Mouse (Mus musculus) kidney, postnatal 14 days (tissue): Measurements from ENCODE around the gene Tas2r106.

Experiments used
- DNase-seq: peaks from one replicate; pipeline ENCODE4 v3.0.0; 2022; ENCODE audit warnings: mixed read lengths

The Tas2r106 gene

DNA sequence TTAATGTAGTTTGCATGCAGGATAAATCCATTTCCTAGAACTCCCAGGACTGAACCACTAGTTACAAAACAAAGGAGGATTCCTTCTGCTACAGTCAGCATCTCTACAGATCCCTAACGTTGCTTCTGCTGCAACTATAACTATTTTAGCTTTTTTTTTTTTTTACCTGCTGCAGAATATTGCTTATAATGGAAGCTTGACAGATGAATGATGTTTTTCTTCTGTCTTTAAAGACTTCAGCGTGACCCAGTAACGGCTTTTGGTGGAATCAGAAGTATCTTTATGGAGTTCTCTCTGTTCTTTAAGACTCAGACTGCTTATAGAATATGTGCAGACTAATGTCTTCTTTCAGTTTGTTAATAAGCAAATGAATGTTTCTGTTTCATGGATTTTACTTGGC lies at the start of gene Tas2r106:
Tas2r106 (minus strand) TSS at position 101 of the 400 bp plus-strand sequence.
- no peak for DNase-seq

DNA sequence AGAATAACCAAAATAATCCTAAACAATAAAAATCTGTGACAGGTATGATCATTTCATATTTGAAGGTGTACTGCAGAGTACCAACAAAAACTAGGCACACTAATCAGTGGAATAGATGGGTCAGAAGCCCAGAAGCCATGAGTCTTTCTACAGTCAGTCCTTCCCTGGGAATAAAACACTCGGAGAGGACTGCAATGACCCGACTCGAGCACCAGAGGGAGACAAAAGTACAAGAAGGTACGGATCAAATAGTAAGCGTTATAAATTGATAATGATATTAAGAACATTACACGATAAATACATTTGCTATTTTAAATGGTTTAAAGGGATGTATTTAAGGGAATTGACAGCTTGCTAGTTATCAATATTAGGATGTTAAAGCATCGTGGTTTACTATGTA lies 34.1 kb upstream of the Tas2r106 start:
- no peak for DNase-seq

DNA sequence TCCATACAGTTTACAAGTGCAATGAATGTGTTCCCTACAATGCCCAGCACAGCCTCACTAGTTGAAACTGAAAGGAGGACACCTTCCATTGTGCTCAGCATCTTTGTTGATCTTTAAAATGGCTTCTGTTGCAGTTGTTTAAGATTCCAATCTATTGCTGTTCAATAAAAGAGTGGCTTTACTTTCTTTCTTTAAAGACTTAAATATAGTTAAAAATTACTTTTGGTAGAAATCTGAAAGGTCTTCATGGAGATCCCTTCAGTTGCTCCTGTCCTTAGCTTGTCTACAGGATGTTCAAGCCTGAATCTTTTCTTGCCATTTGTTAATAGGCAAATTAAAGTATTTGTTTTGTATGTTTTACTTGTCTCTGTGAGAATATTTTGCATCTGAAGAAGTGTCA lies 11.3 kb upstream of the Tas2r106 start, which contains the start of gene Tas2r114:
Tas2r114 (minus strand) TSS at position 101 of the 400 bp plus-strand sequence.
- DNase-seq = no peak

DNA sequence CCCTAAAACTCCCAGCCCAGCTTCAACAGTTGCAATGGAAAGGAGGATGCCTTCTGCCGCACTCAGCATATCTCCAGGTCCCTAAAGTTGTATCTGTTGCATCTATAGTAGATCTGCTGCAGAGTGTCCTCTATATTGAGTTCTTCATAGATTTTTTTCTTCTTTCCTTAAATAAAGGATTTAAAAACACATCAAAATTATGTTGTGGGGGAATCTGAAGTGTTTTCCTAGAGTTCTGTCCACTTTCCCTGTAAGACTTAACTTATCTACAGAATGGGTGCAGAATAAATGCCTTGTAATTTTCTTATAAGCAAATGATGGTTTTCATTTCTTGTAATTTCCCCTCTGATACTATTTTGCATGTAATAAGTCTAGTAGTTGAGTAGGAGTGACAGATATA lies 8.7 kb upstream of the Tas2r106 start, which contains the start of gene Tas2r105:
Tas2r105 (minus strand) TSS at position 101 of the 400 bp plus-strand sequence.
- no peak for DNase-seq

DNA sequence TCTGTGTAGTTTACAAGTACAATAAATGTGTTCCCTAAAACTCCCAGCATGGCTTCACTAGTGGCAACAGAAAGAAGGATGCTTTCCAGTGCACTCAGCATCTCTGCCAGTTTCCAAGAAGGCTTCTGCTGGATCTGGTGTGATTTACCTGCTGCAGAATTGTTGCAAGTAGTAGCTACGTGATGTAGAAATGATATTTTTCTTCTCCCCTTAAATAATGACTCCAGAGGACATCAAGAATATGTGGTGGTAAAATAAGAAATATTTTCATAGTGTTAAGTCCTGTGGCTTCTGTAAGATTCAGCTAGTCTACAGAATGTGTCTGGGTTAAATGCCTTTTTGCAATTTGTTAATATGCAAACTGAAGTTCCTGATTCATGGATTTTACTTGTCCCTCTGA lies 7.0 kb upstream of the Tas2r106 start, which contains the start of gene Tas2r104:
Tas2r104 (minus strand) TSS at position 101 of the 400 bp plus-strand sequence.
- DNase-seq = no peak

DNA sequence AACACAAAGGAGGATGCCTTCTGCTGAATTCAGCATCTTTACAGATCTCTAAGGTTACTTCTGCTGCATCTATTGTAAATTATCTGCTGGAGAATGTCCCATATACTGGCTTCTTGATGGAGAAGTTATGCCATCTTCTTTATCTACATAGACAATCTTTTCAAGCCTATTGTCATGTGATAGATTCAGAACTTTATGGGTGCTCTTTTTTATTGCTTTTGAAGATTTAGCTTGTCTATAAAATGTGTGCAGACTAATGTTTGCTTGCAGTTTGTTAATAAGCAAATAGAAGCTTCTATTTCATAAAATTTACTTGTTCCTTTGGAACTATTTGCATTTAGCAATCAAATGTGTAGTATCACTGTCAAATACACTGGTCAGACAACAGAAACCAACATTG lies 18.6 kb downstream of the Tas2r106 start, which contains the start of gene Tas2r107:
Tas2r107 (minus strand) TSS at position 101 of the 400 bp plus-strand sequence.
- DNase-seq = no peak

DNA sequence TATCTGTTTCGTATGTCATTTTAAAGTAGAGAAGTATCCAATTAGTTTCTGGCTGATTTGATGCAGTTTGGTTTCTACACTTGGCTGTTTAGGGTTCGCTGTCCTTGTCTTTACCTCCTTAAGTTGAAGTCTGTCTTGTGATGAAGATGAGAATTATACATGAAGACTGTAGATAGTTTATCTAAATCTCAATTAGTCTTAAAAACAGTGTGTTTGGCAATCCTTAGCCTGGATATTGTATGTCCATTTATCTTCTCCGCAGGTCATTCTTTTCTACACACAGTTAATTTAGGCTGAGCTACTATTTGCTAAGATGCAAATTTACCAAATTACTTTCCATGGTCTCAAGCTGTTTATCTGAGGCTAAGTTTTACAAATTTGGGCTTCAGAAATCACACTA lies 47.9 kb downstream of the Tas2r106 start, which contains the start of gene Tas2r130:
Tas2r130 (minus strand) TSS at position 101 of the 400 bp plus-strand sequence.
- DNase-seq = no peak
